Mouse (Mus musculus): ENCODE results near the gene Mecom. TPM values are rescaled to one million over a fixed set of nuclear protein-coding genes. Genes with fewer than 3 reads are reported as not detected.

The Mecom gene
- total RNA-seq, 2 experiments from 2014 or later = 4.2 to 4.7 TPM

DNA sequence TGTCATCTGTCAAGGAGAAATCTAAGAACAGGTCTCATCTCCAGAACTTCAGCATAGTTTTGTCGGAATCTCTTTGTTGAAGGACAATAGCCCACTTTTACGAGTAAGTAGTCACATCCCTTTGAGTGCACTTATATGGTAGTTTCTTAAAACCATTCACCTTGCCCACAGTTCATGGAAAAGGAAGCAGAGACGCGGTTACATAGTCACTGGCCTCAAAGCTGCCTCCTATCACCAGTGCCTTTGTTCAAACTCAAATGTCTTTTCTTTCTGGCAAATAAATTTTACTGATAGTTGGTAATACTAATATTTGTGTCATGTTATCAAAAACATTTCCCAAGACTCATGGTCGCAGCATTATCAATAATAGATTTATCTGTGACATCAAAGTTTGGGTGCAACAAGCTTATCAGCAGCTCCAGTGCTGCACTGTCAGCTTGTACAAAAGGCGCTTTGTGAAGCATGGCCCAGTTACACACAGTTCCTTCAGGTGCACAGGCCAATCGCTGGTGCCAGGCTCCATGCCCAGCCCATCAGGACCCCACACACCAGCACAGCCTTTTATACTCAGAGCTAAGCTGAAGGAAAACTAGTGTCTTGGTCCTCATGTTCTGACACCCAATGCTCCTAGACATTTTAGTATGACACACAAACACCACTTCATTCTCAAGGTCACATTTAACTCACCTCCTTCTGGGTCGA lies 399.3 kb downstream of the Mecom start:
- intact Hi-C loops (cut with DNase I) = no loop called here
- DNase-seq (ENCODE audit: extremely low spot score in 1 of 2, low spot score in 2 of 2) = no peak

DNA sequence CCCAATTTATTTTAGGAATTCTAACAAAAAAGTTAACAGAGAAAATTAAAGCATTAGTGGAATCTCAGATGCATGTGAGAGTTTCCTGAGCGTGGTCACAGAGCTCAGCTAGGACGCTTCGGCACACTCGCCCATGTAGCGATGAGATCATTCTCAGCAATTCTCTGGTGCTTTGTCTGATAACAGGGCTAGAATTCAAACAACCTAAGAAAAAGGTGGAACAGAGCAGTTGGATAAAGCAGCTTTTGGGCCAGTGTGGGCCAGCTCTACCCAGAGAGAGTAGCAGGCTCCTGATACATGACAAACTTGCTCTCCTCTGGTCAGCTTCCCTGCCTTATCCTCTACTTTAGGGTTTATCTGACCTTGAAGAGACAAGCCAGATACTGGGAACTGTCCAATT lies 402.8 kb downstream of the Mecom start:
- no peak for DNase-seq (ENCODE audit: extremely low spot score in 1 of 2, low spot score in 2 of 2)
- intact Hi-C loops (cut with DNase I) = no loop called here

DNA sequence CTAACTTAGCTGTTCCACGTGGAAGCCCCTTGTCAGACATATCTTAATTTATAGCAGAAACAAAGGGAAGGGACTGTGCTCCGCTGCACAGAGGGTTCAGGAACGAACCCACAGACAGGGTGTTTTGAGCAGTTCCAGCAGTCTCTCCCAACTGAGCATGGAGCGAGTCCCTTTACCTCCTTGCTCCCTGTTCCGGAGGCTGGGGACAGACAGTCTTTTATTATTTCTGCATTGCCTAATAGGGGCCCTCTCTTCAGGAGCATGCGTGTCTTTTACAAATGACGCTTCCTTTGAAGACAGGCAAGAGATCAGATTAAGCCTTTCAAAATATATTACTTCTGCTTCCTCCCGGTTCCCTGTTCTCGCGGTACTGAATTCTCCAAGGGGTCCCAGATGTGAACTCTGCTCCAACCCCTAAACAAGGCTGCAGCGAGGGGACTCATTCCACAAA lies 403.8 kb downstream of the Mecom start:
- intact Hi-C loops (cut with DNase I) = no loop called here
- no peak for DNase-seq (ENCODE audit: extremely low spot score in 1 of 2, low spot score in 2 of 2)

DNA sequence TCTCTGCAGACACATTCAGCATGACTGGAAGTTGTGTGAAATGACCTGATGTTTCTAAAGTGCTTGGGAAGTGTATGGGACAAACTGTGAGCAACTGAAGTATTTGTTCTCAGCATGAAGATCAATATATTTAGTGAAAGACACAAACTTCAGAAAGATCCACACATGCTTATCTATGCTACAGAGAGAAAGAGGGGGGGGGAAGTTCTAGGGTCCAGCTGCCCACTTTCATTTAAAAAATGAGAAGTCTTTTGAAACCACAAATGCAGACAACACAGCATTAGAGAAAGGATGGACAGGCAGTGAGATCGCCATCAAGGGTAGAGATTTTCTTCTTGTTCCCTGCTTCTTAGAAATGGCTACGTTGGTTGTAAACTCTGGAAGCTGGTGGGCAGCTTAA lies 404.4 kb downstream of the Mecom start:
- intact Hi-C loops (cut with DNase I) = no loop called here
- DNase-seq (ENCODE audit: extremely low spot score in 1 of 2, low spot score in 2 of 2) = no peak

DNA sequence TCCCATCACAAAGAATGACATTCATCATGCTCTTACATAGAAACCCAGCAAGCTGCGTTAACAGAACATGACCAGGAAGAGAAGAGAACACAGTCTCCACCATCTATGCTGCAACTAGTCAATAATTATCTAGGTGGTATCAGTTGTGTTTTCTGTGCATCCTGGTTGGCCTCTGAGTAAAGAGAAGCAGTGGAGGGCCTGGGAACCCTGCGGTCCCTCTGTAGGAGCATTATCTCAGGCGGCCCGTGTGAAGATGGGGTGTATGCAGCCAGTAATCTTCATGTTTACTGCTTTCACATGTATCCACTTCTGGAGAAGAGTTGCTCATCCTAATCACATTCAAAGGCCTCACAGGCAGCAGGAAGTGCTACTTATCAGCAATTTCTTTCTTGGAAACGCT lies 407.5 kb downstream of the Mecom start:
- intact Hi-C loops (cut with DNase I) = no loop called here

DNA sequence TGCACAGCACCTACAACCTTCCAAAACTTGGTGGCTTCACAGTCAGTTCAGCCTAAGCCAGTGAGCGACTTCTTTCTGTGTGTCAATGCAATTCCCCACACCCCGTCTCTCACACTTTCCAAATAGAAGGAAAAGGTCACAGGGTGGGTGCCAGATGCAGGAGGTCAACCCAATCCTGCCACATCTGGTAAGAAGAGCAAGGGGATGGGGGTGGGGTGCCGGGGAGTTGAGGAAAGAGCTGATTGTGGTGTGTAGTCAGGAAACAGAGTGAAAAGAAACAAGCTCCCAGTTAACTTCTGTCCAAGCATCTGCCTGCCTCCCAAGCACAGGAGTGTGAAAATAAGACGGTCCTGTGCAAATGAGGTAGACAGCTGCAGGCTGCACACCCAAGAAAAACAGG lies 408.1 kb downstream of the Mecom start:
- intact Hi-C loops (cut with DNase I) = no loop called here
- DNase-seq (ENCODE audit: extremely low spot score in 1 of 2, low spot score in 2 of 2) = no peak

More for the DNA sequence above, 407.5 kb downstream of the Mecom start:
- DNase-seq (ENCODE audit: extremely low spot score in 1 of 2, low spot score in 2 of 2) = no peak

DNA sequence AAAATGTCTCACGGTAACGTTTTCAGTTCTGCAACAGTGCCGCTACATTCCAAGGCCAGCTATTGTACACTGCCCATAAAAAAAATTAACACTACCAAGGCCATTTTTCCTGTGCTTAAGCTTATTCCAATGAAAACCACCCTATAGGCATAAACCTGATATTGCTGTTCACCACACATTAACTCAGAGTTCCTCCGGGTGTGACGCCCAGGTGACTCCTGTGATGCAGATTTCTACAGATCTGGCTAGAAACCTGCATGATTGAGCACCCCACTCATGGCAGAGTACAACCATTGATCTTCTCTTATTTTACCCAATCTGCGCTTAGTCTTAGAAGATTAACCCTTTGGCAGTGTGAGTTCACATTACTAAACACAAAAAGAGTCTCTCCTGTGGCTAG lies 409.2 kb downstream of the Mecom start:
- intact Hi-C loops (cut with DNase I) = no loop called here
- no peak for DNase-seq (ENCODE audit: extremely low spot score in 1 of 2, low spot score in 2 of 2)

DNA sequence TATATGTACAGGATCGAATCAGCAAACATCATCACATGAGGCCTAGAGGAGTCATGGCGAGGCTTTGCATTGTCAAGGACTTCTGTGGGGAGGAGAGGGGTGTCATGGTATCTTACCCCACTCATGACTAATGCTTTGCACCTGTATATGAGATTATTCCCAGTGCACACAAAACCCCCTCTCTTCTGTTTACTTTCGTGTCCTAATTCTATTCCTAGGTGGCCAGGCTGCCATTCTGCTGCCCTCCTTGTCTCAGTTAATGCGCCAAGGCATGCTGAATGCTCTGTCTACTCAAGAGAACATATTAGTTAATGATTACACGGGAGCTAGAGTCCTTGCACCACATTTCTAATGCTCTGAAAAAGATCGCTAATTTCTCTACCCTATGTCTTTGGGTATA lies 412.0 kb downstream of the Mecom start:
- DNase-seq (ENCODE audit: extremely low spot score in 1 of 2, low spot score in 2 of 2) = no peak
- intact Hi-C loops (cut with DNase I) = no loop called here

DNA sequence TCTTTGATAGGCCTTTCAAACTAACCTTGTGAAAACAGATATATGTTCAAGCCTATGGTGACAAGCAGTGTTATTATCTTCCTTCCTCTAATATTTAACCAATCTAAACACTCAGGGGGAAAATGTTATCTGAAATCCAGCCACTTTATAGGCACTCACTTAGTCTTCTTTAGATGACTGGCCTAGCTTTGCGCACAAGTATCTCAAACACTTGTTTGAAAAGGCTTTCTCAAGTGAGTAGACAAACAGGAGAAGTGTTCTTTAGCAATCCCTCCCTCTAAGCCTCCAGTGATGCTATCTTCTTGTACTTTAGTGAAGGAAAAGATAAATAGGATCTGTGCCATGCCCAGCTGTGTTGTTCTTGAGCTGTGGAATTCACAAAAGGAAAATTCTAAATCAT lies 412.7 kb downstream of the Mecom start:
- no peak for DNase-seq (ENCODE audit: extremely low spot score in 1 of 2, low spot score in 2 of 2)
- intact Hi-C loops (cut with DNase I) = no loop called here

DNA sequence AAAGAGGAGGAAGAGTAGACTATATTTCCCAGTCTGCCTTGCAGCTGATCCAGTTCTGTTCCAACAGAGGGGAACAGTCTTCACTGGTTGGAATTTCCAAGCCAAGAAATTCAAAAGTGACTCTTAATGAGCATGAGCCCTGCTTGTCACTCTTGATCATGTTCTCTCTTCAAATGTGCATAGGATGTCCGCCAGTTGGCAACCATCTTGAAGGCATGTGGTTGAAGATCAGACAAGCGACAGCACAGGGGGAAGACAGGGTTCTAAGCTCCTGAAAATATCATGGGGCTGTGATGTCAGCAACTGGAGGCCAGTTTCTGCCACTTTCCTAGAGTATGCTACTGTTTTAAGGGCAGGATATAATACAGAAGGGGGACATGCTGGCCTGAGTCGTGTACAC lies 414.8 kb downstream of the Mecom start:
- DNase-seq (ENCODE audit: extremely low spot score in 1 of 2, low spot score in 2 of 2) = no peak
- intact Hi-C loops (cut with DNase I) = no loop called here

DNA sequence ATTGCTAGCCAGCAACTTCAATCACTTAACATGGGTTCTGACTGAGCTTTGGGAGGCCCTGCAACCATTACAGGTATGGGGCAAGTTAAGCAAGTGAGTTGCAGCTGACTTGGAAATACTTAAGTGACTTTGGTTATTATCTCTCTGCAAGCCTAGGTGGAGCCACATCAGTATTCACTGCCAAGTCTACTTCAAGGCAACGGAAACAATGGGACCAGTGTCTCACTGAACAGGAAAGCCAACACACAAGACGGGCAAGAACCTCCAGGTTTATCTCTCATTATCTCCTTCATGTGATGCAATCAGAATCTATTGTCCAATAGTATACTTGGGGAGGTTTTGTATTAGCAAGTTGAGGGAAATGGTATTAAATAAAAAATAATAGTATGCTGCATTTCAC lies 415.4 kb downstream of the Mecom start:
- intact Hi-C loops (cut with DNase I) = no loop called here
- no peak for DNase-seq (ENCODE audit: extremely low spot score in 1 of 2, low spot score in 2 of 2)

DNA sequence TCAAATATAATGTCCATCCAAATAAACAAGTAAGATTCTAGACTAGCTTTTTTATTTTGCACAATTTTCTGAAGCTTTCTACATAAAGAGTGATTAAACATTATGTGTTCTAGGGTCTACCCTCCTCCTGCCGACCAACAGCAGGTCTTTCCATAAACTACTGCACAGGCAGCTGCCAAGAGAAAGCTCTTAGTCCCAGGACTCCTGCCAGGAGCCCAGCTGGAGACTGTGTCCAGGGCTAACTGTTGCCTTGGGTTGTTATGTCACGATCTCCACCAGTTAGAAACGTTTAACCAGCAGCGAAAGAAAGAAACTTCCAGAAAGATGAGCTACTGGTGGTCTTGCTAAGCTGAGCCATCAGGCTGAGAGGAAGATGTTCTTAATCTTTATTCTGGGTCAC lies 417.3 kb downstream of the Mecom start:
- intact Hi-C loops (cut with DNase I) = no loop called here
- DNase-seq (ENCODE audit: extremely low spot score in 1 of 2, low spot score in 2 of 2) = peak in 1 of 2 experiments; percentile 25

DNA sequence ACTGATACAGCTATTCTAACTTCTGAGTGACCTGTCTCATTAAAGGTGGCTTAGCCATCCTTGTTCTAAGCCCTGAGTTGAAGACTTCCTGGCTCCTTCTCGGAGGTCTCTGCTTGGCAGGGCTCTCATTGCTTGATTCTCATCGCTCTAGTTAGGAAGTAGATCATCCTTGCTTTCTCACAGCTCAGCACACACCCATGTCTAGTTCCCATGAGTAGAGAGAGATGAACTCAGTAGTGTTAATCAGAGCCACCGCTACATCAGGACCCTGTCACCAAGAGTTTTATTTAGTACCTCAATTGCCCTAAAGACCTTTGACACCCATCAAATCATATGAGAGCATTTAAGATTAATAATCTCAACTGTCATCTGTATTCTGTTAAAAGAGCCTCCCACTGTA lies 425.2 kb downstream of the Mecom start:
- intact Hi-C loops (cut with DNase I) = no loop called here

DNA sequence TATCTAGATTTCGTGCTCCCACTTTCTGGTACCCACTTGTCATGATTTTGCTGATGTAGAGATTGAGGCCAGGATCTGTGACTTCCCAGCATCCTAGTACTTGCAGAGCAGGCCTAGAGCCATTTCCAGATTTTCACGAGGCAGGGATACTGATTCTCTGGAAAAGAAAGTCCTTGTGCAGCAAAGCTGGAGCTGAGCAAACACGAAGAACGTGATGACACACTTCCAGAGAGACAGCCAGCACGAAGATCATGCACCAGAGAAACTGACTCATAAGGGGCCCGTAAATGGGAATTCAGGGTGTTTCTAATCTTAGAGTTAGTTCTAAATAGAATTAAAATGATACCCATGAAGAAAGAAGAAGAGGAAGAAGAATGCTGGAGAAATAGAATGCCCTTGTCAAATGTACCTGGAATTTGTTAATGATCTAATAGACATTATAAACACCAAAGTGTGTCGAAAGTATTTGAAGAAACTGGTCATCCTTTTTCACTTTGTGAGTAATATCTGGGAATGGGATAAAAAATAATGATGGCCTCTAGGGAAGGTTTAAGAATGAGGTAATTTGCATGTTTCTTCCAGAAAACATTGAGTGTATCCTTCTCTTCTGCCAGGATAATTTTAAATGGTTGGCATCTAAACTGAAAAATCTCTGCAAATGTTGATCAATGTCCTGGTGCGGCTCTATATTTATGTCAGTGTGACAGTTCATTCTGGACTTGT lies 426.9 kb downstream of the Mecom start:
- no peak for DNase-seq (ENCODE audit: extremely low spot score in 1 of 2, low spot score in 2 of 2)

More for the DNA sequence above, 425.2 kb downstream of the Mecom start:
- DNase-seq (ENCODE audit: extremely low spot score in 1 of 2, low spot score in 2 of 2) = no peak

DNA sequence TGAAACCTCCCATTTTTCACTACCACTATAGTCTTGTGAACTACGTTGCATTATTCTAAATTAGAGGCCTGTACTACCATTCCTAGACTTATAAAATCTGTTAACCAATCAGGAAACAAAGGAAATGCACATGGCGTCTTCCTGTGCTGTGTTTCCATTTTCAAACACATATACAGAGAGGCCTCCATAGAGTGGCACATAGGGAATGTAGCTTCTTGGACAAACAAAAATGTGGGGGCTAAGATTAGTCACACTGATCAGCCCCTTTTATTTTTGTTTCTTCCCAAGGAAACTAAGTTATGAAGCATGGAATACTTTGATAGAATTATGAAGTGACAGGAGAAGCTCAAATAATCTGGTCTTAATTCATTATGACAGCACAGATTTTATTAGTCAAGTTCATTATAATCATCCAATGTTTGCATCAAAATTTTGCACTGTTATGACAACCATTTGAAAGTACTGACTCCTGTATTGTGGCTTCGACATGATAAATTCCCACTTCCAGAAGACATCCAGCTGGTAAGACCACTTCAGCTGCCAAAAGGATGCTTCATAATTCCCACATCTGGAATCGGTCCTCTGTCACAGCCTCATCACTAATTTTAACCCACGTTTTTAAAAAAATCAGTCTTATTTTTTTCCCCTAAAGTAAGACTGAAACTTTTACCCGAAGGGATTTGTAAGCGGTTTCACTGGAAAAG lies 429.1 kb downstream of the Mecom start:
- no peak for DNase-seq (ENCODE audit: extremely low spot score in 1 of 2, low spot score in 2 of 2)
- intact Hi-C loops (cut with DNase I) = no loop called here

More for the DNA sequence above, 426.9 kb downstream of the Mecom start:
- intact Hi-C loops (cut with DNase I) = no loop called here

DNA sequence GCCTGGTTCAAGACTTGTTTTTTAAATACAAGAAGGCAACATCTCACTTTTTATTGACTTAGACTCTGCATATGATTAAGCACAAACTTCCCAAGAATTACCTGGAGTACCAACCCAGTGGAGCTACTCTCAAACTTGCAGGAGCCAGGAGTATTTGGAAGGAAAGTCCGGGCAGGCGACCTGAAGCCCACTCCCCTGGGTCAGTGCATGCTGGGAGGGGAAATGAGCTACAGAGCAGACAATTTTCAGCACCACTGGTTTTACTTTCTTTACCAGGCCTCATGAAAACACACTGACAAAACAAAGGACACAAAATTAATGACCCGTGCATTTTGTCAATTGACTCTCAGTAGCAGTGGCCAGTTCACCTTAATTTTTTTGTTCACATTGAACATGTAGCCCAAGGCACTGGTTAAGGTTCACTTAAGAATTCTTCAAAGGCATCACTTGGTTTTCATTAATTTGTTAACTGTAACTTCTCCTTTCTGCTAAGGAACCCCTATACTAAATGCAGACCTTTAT lies 434.5 kb downstream of the Mecom start:
- DNase-seq (ENCODE audit: extremely low spot score in 1 of 2, low spot score in 2 of 2) = no peak
- intact Hi-C loops (cut with DNase I) = no loop called here

DNA sequence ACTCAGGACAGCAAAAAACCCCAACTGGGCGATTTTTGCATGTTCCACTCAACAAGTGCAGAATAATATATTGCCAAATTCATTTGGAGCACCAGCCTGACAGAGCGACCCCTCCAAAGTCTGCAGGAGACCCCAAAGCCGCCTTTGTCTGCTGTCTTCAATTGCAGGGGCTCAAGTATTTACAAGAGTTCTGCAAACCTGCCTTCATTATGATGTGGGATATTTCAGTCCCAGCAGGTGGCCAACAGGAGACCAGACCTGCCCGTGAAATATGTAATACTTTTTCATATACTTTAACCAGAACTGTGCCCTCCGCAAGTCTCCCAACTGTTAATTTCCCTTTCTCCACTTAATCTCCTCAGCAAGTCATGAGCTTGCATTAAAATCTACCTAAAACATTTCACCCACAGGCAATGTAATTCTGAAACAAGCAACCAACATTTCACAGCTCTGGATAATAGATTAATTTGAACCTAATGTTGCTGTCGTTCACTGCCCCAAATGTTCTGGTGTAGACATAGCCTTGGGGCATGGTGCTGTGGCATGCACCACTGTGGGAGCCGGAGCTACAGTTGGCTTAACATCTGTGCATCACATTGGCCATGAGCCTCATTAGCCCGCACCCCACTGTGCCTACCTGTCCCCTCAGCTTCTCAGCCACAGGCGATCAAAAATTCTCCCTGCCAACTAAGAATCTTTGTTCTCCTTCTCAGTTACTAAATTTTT lies 439.7 kb downstream of the Mecom start:
- no peak for DNase-seq (ENCODE audit: extremely low spot score in 1 of 2, low spot score in 2 of 2)
- intact Hi-C loops (cut with DNase I) = no loop called here

DNA sequence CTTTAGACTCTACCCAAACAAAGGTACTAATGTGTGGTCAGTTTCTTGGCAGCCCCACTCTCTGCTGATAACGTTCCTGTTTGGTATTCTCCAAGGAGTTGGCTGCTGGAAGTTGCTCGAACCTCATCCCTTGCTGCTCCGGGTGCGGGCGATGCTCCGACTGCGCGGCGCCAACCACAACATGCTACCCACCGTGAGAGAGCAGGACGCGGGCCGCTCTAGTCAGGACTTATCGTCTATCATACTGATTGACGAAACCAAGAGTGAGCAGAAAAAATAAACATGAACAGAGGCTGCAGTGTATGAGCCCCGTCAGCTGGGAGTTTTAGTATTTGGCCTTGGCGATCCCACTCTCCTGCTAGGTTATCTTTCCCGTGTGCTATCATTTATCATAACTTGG lies 441.3 kb downstream of the Mecom start:
- peak in 1 of 2 experiments; percentile 26 for DNase-seq (ENCODE audit: extremely low spot score in 1 of 2, low spot score in 2 of 2)
- intact Hi-C loops (cut with DNase I) = no loop called here

DNA sequence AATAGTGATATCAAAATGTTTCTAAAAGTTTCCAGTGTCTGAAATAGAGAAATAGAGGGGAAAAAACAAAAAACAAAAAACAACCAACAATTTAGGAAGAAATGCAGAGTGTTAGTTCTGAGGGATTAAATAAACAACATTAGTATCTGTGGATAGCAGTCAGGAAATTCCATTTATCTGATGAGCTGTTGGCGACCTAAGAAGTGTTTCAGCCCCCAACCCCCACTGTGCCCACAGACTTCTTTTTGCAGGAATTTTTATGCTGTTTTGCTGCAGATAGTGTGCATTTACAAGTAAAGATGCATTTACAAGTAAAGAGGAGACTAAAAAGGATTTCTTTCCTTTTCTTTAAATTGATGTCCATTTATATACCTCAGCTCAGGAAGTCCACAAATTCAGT lies 441.9 kb downstream of the Mecom start:
- intact Hi-C loops (cut with DNase I) = no loop called here
- DNase-seq (ENCODE audit: extremely low spot score in 1 of 2, low spot score in 2 of 2) = no peak

All from left cerebral cortex, postnatal 10 days (tissue).